Mouse (Mus musculus): ENCODE measurements at regions not wholly inside any gene's neighbourhood (a gene's known extent, or its start where the extent isn't known, plus 50 kb on each side); places are given as distances from the start of the nearest gene placed in this dataset.

DNA sequence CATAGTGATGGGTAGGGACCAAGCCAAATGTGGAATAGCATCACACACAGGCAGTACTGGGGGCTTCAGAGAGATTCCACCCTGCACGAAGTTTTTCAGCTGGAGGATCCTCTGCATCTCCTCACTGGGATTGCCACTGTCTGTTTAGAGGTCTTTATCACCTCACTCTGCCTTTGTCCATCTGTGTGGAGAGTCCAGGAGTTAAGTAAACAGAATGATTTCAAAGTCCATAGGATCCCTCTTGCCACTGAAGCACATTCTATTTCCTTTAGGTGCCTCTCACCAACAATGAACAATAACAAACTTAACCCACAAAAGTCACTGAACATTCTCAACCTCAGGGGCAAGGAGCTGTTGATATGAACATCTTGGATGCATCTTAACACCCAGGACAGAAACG is 82.7 kb downstream of the Lyplal1 start:
- TF ChIP-seq POLR2A (IDR thresholded peaks at IDR 0.05; ENCODE audit: insufficient read depth, low read length), result no peak
- no peak for TF ChIP-seq CTCF (IDR thresholded peaks at IDR 0.05; ENCODE audit: low read depth, low read length)
- TF ChIP-seq EP300 (IDR thresholded peaks at IDR 0.05; ENCODE audit: insufficient read depth, low read depth, low read length), result no peak
- Histone ChIP-seq H3K4me3 (ENCODE audit: low read depth, low read length) (no peak overlapping the region), H3K27ac (ENCODE audit: insufficient read depth, low read length) (no peak overlapping the region), H3K4me1 (ENCODE audit: control insufficient read depth, insufficient read depth, low read length) (no peaks in the 10 kb centered on the region), H3K9ac (ENCODE audit: low read depth, poor library complexity, severe bottlenecking) (no peak overlapping the region), H3K27me3 (ENCODE audit: control insufficient read depth, insufficient read depth, low read length, poor library complexity, severe bottlenecking) (no peaks in the 10 kb centered on the region), H3K9me3 (replicated peaks; ENCODE audit: control insufficient read depth, insufficient read depth, low read length, poor library complexity, severe bottlenecking) (no peaks in the 10 kb centered on the region), H3K36me3 (ENCODE audit: control insufficient read depth, insufficient read depth, low read length, poor library complexity, severe bottlenecking) (no peaks in the 10 kb centered on the region)

All from ES-Bruce4 (cell line).